Mouse (Mus musculus) forebrain, embryonic 10.5 days (tissue): ENCODE results near the gene Jade2. TPM values are rescaled to one million over a fixed set of nuclear protein-coding genes. Genes with fewer than 3 reads are reported as not detected.
"Not testable (repeated sequence)": the region's sequence is repeated elsewhere in the genome, so short reads cannot be mapped to it uniquely, and the experiment has no call there.

Experiments
- DNase-seq: peaks from one replicate; pipeline ENCODE4 v3.0.0-alpha.2; 2017; ENCODE audit warnings: low spot score; ENCODE audit errors: extremely low spot score
- H3K27ac ChIP-seq: fragments of 300-500 bp; sonication (generic); 2 replicates; pipeline ENCODE4 v1.5.1; 2016; ENCODE audit warnings: mild to moderate bottlenecking
- H3K27me3 ChIP-seq: fragments of 300-500 bp; sonication (generic); 2 replicates; pipeline ENCODE4 v1.6.1; 2016; ENCODE audit warnings: mild to moderate bottlenecking; ENCODE audit not compliant: poor library complexity, severe bottlenecking
- H3K36me3 ChIP-seq: fragments of 300-500 bp; sonication (generic); replicated peaks from 2 replicates; pipeline ENCODE4 v1.6.1; 2016; ENCODE audit warnings: mild to moderate bottlenecking, moderate library complexity
- H3K4me1 ChIP-seq: fragments of 300-500 bp; sonication (generic); 2 replicates; pipeline ENCODE4 v1.6.1; 2016
- H3K4me3 ChIP-seq: fragments of 300-500 bp; sonication (generic); 2 replicates; pipeline ENCODE4 v1.5.1; 2016; ENCODE audit warnings: mild to moderate bottlenecking, moderate library complexity
- H3K9me3 ChIP-seq: fragments of 300-500 bp; sonication (generic); 2 replicates; pipeline ENCODE4 v1.6.1; 2016; ENCODE audit warnings: mild to moderate bottlenecking, moderate library complexity
- WGBS: fragments of 180-500 bp; shearing (Covaris S2); methylation state at CpG from one replicate; pipeline ENCODE4 v1.1.7; 2016; 5-methylcytosine and 5-hydroxymethylcytosine counted together
- polyA plus RNA-seq: library from polyadenylated mRNA; unstranded; fragments of >200 nt; fragmentation: Nextera tagmentation; extraction: Ambion mirVana; gene quantifications from 2 replicates; pipeline ENCODE4 v1.2.1, GENCODE M21; 2016

Jade2 gene
- polyA plus RNA-seq, 1 experiment from 2014 or later: 0.64 TPM

GRCm38 (mm10) chr11:51796272-51796671 lies 61.2 kb downstream of the Jade2 start:
- H3K27ac ChIP-seq: no peak overlapping the region
- H3K4me1 ChIP-seq: peaks cover 6% of the 10 kb centered on the region; the same call in 1 of the 2 replicates
- no peaks in the 10 kb centered on the region for H3K27me3 ChIP-seq
- peaks cover 17% of the 10 kb centered on the region for H3K36me3 ChIP-seq
- H3K9me3 ChIP-seq: no peaks in the 10 kb centered on the region
- 89% methylated on average over 4 of the region's 4 CpGs for WGBS
- H3K4me3 ChIP-seq: no peak overlapping the region
- DNase-seq: no peak

DNA sequence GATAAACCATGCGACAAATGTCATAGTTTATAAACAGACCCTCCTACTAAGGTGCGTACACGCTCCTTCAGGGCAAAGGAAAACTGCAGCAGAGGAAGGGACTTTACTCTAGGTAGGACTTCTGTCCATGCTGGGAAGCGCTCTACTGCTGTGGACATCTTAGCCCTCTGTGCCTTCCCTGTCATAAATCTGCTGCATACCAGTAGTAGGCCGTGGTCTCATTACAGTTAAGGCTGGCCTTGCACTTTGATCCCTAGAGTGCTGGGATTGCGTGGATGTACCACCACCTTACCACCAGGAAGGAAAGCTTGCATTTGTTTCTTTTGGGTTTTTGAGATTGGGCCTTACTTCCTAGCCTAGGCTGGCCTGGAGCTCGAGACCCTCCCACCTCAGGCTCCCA lies 66.8 kb downstream of the Jade2 start:
- no peak for DNase-seq
- Histone ChIP-seq H3K9me3 (no peaks in the 10 kb centered on the region), H3K27me3 (no peaks in the 10 kb centered on the region), H3K4me1 (no peaks in the 10 kb centered on the region), H3K4me3 (no peak overlapping the region), H3K27ac (no peak overlapping the region), H3K36me3 (peaks cover 68% of the 10 kb centered on the region)
- 96% methylated on average over 7 of the region's 7 CpGs for WGBS

- H3K27ac ChIP-seq, H3K27me3 ChIP-seq, H3K4me1 ChIP-seq, DNase-seq, H3K4me3 ChIP-seq, H3K9me3 ChIP-seq: not testable (repeated sequence)
- WGBS: 88% methylated on average over 4 of the region's 4 CpGs
- peaks cover 75% of the 10 kb centered on the region for H3K36me3 ChIP-seq
These were observed 67.7 kb downstream of the Jade2 start for GRCm38 (mm10) chr11:51789735-51790134.

GRCm38 (mm10) chr11:51785926-51786325 lies 71.5 kb downstream of the Jade2 start:
- Histone ChIP-seq H3K27ac (no peak overlapping the region), H3K4me3 (no peak overlapping the region), H3K4me1 (no peaks in the 10 kb centered on the region), H3K36me3 (peaks cover 87% of the 10 kb centered on the region), H3K27me3 (no peaks in the 10 kb centered on the region), H3K9me3 (no peaks in the 10 kb centered on the region)
- WGBS: 89% methylated on average over 6 of the region's 6 CpGs
- peak; percentile 40 for DNase-seq

- Histone ChIP-seq H3K36me3 (peaks cover 74% of the 10 kb centered on the region), H3K9me3 (no peaks in the 10 kb centered on the region), H3K4me3 (no peak overlapping the region), H3K27me3 (no peaks in the 10 kb centered on the region), H3K4me1 (no peaks in the 10 kb centered on the region), H3K27ac (no peak overlapping the region)
- no peak for DNase-seq
- 91% methylated on average over 6 of the region's 6 CpGs for WGBS
These were observed 74.7 kb downstream of the Jade2 start for GRCm38 (mm10) chr11:51782721-51783120.

GRCm38 (mm10) chr11:51780773-51781267 lies 76.6 kb downstream of the Jade2 start:
- peaks cover 59% of the 10 kb centered on the region for H3K36me3 ChIP-seq
- WGBS: 94% methylated on average over 9 of the region's 9 CpGs

DNA sequence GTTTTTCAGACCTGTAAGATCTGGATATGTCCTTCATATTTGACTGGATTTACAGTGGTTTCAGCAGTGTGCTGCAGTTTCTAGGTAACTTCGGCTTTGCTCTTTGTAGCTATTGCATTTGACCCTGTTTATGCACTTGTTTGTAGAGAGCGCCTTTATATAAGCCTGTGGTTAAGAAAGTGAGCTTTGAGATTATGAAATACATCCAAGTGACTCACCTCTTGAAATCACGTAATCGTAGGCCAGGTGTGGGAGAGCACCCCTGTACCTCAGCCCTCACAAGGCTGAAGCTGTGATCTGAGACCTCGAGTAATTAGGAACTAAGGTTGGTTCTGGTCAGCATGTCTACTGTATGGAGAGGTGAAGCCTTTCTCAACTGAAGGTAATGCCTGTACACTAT lies 80.0 kb downstream of the Jade2 start:
- no peak overlapping the region for H3K4me3 ChIP-seq
- H3K9me3 ChIP-seq: no peaks in the 10 kb centered on the region
- no peak for DNase-seq
- WGBS: 93% methylated on average over 5 of the region's 5 CpGs
- no peaks in the 10 kb centered on the region for H3K4me1 ChIP-seq
- peaks cover 33% of the 10 kb centered on the region for H3K36me3 ChIP-seq
- H3K27ac ChIP-seq: no peak overlapping the region
- H3K27me3 ChIP-seq: no peaks in the 10 kb centered on the region

More at GRCm38 (mm10) chr11:51780773-51781267, 76.6 kb downstream of the Jade2 start:
- Histone ChIP-seq H3K27me3 (no peaks in the 10 kb centered on the region), H3K27ac (no peak overlapping the region), H3K4me1 (no peaks in the 10 kb centered on the region), H3K9me3 (no peaks in the 10 kb centered on the region), H3K4me3 (no peak overlapping the region)
- DNase-seq: no peak

DNA sequence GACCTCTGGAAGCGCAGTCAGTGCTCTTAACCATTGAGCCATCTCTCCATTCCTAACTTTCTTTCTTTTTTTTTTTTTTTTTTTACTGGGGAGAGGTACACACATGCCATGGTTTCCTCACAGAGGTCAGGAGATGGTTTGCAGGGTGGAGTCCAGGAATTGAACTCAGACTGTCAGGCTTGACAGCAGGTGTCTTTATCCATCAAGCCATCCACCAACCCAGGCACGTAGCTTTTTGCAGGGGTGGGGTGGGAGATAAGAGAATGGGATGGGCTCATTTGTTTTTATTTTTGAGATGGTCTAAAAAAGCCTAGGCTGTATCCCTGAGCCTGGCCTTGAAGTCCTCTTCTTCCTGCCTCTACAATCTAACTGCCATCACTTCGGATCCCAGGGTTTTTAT lies 81.9 kb downstream of the Jade2 start:
- 93% methylated on average over 3 of the region's 3 CpGs for whole genome bisulfite sequencing
- Histone ChIP-seq H3K4me3 (no peak overlapping the region), H3K27ac (no peak overlapping the region), H3K9me3 (no peaks in the 10 kb centered on the region), H3K27me3 (no peaks in the 10 kb centered on the region), H3K4me1 (no peaks in the 10 kb centered on the region), H3K36me3 (peaks cover 13% of the 10 kb centered on the region)
- no peak for DNase-seq

DNA sequence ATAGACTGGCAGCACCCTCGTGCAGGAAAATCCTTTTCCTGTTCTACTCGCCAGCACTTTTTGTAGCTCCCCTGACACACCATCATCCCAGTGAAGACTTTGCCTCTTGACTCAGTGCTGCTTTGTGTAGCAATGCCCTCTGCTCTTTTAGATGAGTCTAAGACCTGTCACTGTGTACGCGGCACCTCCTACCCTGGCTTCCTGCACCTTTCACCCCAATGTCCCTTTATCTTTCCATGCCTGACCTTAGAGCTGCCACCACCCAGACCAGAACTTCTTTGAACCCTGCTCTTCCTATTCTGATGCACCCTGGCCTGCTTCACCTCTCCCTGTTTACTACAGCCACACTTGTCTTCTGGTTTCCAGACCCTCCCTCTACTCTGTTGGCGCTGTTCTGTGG lies 89.2 kb downstream of the Jade2 start:
- no peak for DNase-seq
- H3K36me3 ChIP-seq: no peaks in the 10 kb centered on the region
- no peaks in the 10 kb centered on the region for H3K9me3 ChIP-seq
- no peak overlapping the region for H3K27ac ChIP-seq
- no peak overlapping the region for H3K4me3 ChIP-seq
- H3K27me3 ChIP-seq: no peaks in the 10 kb centered on the region
- WGBS: 82% methylated on average over 5 of the region's 5 CpGs
- peaks cover 16% of the 10 kb centered on the region for H3K4me1 ChIP-seq

- Histone ChIP-seq H3K27me3 (no peaks in the 10 kb centered on the region), H3K36me3 (no peaks in the 10 kb centered on the region), H3K27ac (no peak overlapping the region), H3K4me1 (peaks cover 22% of the 10 kb centered on the region), H3K4me3 (no peak overlapping the region), H3K9me3 (no peaks in the 10 kb centered on the region)
- 88% methylated on average over 8 of the region's 8 CpGs for WGBS
- no peak for DNase-seq
These were observed 89.8 kb downstream of the Jade2 start for GRCm38 (mm10) chr11:51767579-51768220.

- DNase-seq: no peak
- peaks cover 9% of the 10 kb centered on the region; the same call in 1 of the 2 replicates for H3K27me3 ChIP-seq
- no peaks in the 10 kb centered on the region for H3K36me3 ChIP-seq
- peaks cover 22% of the 10 kb centered on the region for H3K4me1 ChIP-seq
- no peaks in the 10 kb centered on the region for H3K9me3 ChIP-seq
- no peak overlapping the region for H3K27ac ChIP-seq
- H3K4me3 ChIP-seq: peak overlapping the region; percentile 93; the same call in 1 of the 2 replicates
- WGBS: 88% methylated on average over 4 of the region's 4 CpGs
These were observed 92.6 kb downstream of the Jade2 start for GRCm38 (mm10) chr11:51764816-51765215.

DNA sequence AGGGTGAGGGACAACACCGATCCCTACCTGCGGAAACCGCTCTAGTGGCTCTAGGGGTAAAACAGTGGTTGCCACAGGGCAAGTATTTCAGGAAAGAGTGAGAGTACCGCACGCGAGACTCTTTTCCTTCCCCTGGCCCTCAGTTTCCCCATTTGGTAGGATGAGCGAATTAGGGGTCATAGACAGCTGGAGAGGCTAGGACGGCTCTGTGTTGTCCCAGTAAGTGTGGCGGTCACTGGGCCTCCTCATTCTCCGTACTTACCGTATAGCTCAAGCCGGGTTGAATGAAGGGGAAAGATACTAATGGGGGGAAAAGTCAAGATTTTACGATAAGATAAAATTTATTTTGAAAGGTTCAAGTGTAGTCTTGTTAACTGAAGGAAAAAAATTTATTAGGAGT lies 93.5 kb downstream of the Jade2 start:
- 8% methylated on average over 13 of the region's 13 CpGs for whole genome bisulfite sequencing
- peak overlapping the region; percentile 83 for H3K27ac ChIP-seq
- H3K36me3 ChIP-seq: no peaks in the 10 kb centered on the region
- peaks cover 9% of the 10 kb centered on the region; the same call in 1 of the 2 replicates for H3K27me3 ChIP-seq
- H3K4me3 ChIP-seq: peak overlapping the region; percentile 93
- H3K4me1 ChIP-seq: peaks cover 22% of the 10 kb centered on the region
- no peaks in the 10 kb centered on the region for H3K9me3 ChIP-seq
- DNase-seq: no peak
